Mouse (Mus musculus) mature B cell (primary cell): Measurements from ENCODE around the gene P4ha1.
"Not testable (repeated sequence)": the region's sequence is repeated elsewhere in the genome, so short reads cannot be mapped to it uniquely, and the experiment has no call there.

ENCODE experiments used
- in situ Hi-C: fragments of 300-500 bp; cut with MboI; formaldehyde crosslinking; loops from 2 replicates; pipeline ENCODE4 v1.14.3; 2019

The P4ha1 gene

DNA sequence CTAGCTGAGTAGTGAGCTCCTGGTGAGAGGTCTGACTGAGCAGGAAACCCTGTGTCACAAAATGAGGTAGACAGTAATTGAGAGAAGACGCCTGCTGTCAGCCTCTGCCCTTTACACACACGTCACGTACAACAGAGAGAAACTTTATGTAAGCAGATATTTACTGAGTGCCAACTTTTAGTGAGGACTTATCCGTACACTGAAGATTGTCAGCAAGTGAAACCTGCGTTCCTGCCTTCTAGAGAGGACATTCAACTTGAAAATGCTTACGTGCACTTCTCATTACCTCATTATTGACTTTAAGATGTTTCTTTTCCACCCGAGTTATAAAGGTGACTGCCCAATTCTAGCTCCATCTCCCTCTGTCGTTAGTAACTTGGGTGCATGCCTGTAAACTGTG is 45.6 kb downstream of the P4ha1 start:
- in situ Hi-C loops: no loop called here

DNA sequence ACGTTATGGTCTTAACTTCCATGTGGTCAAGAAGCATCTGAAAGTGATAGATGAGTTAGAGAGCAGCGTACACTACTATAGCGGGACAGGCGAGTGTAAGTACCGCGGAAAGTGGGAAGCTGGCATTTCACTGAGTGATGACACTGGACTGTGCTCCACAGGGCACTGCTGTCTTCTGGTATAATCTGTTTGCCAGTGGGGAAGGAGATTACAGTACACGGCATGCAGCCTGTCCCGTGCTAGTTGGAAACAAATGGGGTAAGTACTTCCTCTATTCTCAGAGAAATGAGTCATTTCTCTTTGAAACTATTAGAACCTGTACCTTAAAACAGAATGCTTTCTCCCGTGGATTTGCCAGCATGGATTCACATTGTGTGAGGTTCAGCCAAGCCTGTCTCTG is 46.3 kb downstream of the P4ha1 start:
- in situ Hi-C loops: no loop called here

- in situ Hi-C loops: no loop called here
These were observed 54.8 kb downstream of the P4ha1 start for GRCm38 (mm10) chr10:59377906-59378305.

DNA sequence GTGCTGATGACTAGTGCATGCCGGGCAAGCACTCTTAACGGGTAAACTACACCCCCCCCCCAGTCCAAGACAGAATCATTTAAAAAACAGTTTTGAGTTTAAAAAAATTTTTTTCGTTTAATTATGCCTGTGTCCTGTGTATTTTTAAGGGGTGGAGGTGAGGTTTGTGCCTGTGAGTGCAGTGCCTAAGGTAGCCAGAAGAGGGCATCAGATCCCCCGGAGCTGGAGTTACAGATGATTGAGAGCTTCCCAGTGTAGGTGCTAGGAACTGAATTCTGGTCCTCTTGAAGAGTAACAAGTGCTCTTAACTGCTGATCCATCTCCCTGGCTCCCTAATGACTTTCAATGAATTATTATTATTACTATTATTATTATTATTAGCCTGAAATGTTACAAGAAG is 55.6 kb downstream of the P4ha1 start:
- in situ Hi-C loops: no loop called here

DNA sequence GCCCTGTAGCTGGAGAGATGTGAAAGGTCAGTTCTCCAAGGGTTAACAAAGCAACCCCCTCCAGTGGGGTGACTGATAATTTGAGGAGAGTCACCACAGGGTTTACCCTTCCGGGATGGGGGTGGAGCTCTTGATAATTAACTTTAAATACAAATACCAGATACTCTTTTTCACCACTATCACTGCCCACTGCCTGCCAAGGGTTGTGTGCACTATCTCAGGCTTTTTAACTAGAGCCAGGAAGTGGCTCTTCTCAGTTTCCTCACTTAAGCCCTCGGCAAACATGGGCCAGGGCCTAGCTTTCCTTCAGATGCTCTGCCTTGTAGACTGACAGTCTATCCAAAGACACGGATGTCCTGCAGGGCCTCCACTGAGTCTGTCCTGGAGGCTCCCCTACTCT is 56.8 kb downstream of the P4ha1 start:
- in situ Hi-C loops: no loop called here

- in situ Hi-C loops: no loop called here
These were observed 57.3 kb downstream of the P4ha1 start for GRCm38 (mm10) chr10:59380411-59380821.

DNA sequence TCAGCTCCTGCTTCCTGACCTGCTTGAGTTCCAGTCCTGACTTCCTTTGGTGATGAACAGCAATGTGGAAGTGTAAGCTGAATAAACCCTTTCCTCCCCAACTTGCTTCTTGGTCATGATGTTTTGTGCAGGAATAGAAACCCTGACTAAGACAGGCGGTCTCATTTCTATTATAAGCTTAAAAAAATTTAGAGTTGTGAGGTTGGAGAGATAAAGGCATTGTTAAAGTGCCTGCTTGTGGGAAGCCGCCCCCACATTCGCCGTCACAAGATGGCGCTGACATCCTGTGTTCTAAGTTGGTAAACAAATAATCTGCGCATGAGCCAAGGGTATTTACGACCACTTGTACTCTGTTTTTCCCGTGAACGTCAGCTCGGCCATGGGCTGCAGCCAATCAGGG is 58.5 kb downstream of the P4ha1 start:
- in situ Hi-C loops: not testable (repeated sequence)

- in situ Hi-C loops: no loop called here
These were observed 63.9 kb downstream of the P4ha1 start for GRCm38 (mm10) chr10:59386951-59387350.

DNA sequence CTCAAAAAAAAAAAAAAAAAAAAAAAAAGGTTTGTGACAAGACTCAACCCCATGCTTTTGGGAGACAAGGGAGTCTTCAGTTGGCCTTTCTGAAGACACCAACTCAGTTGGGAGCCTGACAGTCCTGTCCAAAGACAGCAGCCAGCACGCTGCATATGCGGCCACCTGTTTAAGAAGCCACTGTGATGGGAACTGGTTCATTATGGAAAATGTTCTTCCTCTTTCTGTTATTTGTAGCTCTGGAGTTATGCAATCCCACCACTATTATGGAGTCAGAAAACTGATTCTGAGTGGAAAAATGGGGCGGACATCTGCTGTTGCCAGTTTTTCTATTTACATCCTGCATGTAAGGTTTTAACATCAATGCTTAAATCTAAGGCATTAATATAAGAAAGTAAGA is 66.6 kb downstream of the P4ha1 start:
- in situ Hi-C loops: no loop called here

GRCm38 (mm10) chr10:59391907-59392306 is 68.8 kb downstream of the P4ha1 start:
- in situ Hi-C loops: no loop called here

- in situ Hi-C loops: not testable (repeated sequence)
These were observed 72.4 kb downstream of the P4ha1 start, which contains the start of gene Gm10273 for GRCm38 (mm10) chr10:59395461-59395860. Gm10273 (plus strand) TSS chr10:59395632.

- in situ Hi-C loops: no loop called here
These were observed 80.0 kb downstream of the P4ha1 start, which contains the start of gene Pla2g12b for GRCm38 (mm10) chr10:59402899-59403792. Pla2g12b (plus strand) TSS chr10:59403660.

GRCm38 (mm10) chr10:59403793-59404149 is 80.7 kb downstream of the P4ha1 start:
- in situ Hi-C loops: no loop called here

DNA sequence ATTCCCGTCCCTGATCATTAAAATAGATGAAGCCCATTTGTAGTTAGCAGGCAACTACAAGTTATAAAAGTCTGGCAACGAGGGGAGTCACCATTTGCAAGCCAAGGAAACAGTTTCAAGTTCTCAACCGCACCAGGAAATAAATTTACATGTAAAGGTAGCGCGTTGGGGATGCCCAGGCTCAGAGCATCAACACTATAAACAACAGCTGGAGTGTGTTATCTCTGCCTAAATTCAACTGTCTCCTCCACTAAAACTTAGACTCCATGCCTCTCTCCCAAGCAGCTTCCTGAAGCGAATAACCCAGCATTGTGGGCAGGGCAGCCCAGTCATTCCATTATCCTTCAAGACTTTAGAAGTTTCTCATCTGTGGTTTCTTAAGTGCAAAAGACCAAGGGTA is 85.4 kb downstream of the P4ha1 start:
- in situ Hi-C loops: no loop called here

DNA sequence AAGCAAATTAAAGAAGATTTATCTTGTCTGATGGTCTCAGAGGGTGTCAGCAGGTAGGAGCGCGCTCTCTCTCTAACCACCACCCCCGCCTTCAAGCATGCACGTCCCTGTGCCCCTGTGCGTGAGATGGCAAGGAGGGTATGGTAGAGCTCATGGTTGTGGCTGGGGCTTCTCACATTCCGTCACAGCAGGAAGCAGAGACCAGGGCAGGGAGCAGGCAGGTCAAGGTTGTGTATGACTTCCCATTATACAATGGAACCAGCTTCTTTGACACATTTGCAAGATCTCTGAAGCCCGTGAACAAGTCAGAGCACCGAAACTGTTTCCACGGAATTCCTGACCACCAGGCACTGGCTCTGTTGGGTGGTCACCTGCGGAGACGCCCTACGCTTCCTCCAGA is 87.2 kb downstream of the P4ha1 start:
- in situ Hi-C loops: no loop called here

GRCm38 (mm10) chr10:59413711-59414110 is 90.6 kb downstream of the P4ha1 start:
- in situ Hi-C loops: no loop called here

DNA sequence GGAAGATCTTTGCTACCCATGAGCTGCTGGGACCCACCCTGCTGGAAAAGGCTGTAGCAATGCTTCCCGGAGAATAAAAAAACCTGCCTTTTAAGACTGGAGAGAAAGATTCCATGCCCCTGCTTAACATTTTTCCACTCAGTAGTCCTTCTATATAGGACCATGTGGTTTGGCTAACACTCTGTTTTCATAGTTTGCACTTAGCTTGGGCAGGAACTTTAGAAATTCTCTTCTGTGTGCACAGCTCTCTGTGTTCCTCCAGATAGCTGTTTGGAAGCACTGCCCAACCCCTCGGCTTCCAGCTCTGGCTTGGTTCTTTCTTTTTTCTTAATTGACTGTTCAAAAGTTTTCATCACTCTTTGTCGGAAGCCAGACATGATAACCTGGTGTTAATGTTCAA is 93.5 kb downstream of the P4ha1 start:
- in situ Hi-C loops: no loop called here

DNA sequence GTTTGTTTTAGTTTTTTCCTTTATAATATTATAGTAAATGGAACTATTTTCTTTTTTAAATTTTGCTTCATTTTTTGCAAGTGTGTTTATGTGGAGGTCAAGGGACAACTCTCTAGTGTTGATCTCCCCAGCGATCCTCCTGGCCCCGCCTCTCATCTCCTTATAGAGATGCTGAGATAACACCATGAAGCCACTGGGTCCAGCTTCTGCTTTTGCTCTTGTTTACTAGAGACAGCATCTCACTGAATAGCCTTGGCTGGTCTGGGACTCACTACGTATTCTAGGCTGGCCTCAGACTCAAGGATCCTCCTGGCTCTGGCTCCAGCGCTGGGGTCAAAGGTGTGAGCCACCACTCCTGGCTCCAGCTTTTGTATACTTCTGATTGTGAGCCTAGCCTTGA is 96.4 kb downstream of the P4ha1 start:
- in situ Hi-C loops: no loop called here
